Mouse (Mus musculus): ENCODE results near the gene Naip5. TPM values are rescaled to one million over a fixed set of nuclear protein-coding genes. Genes with fewer than 3 reads are reported as not detected.
"Not testable (repeated sequence)": the region's sequence is repeated elsewhere in the genome, so short reads cannot be mapped to it uniquely, and the experiment has no call there.

The Naip5 gene
- under 1 TPM; 0.12 to 0.24 TPM for total RNA-seq (2021)

DNA sequence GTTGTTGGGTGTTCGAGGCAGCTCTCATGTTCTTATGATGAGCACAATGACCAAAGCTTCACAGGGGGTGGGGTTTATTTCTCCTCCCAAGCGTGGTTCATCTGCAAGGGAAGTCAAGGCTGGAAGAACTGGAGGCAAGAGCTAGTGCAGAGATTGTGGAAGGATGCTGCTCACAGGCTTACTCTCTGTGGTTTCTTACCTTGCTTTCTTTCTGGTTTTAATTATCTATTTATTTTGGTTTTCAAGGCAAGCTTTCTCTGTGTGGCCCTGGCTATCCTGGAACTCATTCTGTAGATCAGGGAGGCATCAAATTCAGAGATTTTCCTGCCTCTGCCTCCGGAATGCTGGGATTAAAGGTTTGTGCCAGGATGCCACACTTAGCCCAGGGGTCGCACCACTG, at the start of gene Naip5:
Gene Naip5 (minus strand): TSS at position 101 of the 400 bp plus-strand sequence.
- DNase-seq; intact Hi-C loops (cut with DNase I): not testable (repeated sequence)

DNA sequence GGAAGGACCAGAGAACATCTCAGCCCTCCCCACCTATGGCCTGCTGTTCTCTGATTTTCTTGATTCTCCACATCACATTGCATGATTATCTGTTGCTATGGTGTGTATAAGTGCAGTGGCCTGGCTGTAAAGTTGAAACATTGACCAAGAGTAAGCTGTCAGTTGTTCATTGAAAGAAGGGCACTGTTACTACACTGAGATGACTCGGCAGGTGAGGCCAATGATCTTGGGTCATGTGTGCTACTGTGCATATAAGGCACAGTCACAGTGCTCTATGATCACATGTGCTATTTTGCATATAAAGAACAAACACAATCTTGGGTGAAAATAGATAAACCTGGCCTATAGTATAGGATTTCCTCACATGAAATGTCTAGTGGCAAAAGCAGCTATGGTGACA, 38.5 kb upstream of the Naip5 start:
- intact Hi-C loops (cut with DNase I): no loop called here
- no peak for DNase-seq

DNA sequence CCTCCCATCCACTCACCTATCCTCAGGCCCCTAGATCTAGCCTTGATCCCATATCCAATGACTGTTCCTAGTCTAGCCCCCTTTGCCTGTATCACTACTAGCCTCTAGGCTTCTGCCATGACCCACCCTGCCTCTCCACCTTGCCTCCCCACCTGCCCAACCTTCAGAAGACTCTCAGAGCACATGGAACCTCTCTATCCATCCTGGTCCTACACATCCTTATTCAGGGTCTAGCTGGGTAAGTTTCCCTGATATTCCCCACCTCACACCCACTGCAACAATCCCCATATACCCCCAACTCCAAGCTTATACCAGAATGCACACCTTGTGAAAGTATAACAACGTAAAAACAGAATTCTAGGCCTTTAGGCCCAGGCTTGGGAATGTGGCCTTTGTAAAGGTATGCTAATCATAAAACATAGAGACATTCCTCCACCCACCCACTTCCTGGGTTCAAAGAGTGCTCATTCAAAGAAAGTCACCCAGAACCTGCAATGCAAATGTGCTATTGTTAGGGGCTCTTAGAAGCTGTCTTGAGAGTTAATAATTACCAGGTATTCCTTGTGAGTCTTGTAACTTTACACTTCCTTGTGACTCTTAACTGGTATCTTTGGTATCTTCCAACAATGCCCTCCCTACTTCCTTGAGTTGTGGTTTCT, 25.5 kb upstream of the Naip5 start:
- intact Hi-C loops (cut with DNase I); DNase-seq: not testable (repeated sequence)

GRCm38 (mm10) chr13:100256996-100257395, 10.9 kb upstream of the Naip5 start:
- DNase-seq; intact Hi-C loops (cut with DNase I): not testable (repeated sequence)

DNA sequence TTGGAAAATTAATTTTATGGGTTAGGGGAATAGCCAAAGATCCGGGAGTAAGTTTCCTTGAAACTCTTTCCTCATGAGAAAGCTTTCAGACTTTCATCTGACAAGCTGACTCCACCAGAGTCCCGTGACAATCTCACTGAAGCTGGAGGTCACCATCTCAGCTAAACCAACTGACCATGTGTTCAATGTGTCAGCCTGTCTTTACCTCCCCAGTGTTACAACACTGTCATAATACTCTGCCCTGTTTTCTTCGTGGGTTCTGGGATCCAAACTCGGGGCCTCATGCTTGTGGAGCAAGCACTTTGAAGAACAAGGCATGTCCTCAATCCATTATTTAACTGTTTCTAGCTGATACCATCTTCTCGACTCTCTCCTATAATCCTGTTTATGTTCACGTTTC, 9.8 kb upstream of the Naip5 start:
- intact Hi-C loops (cut with DNase I); DNase-seq: not testable (repeated sequence)

GRCm38 (mm10) chr13:100251897-100252296, 5.8 kb upstream of the Naip5 start:
- intact Hi-C loops (cut with DNase I); DNase-seq: not testable (repeated sequence)

GRCm38 (mm10) chr13:100246896-100247519, 885 bp upstream of the Naip5 start:
- intact Hi-C loops (cut with DNase I); DNase-seq: not testable (repeated sequence)

DNA sequence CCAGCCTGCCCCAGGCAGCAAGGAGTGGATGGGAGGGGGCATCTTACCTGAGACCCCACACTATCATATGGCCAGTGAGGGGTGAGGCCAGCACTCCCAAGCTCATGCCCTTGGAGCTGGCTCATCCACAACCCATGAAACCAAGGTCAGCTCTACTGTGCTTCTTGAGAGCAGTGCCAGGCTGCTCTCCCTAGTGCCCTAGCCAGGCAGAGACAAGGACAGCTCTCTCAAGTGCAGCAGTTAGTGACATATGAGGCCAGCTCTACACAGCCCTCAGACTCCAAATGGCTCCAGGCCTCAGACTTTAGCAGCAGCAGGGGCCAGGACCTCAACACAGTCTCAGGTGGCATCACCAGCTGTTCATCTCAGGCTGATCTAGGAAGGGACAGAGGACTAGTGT, 2.4 kb downstream of the Naip5 start:
- intact Hi-C loops (cut with DNase I): no loop called here
- no peak for DNase-seq

DNA sequence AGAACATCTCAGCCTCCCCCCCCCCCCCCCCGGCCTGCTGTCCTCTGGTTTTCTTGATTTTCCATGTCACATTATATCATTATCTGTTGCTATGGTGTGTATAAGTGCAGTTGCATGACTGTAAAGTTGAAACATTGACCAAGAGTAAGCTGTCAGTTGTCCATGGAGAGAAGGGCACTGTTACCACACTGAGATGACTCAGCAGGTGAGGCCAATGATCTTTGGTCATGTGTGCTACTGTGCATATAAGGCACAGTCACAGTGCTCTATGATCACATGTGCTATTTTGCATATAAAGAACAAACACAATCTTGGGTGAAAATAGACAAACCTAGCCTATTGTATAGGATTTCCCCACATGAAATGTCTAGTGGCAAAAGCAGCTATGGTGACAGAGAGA, 32.4 kb downstream of the Naip5 start:
- intact Hi-C loops (cut with DNase I); DNase-seq: not testable (repeated sequence)

- intact Hi-C loops (cut with DNase I): no loop called here
- peak; percentile 2 for DNase-seq
Measured at GRCm38 (mm10) chr13:100210540-100210939, 35.6 kb downstream of the Naip5 start.

DNA sequence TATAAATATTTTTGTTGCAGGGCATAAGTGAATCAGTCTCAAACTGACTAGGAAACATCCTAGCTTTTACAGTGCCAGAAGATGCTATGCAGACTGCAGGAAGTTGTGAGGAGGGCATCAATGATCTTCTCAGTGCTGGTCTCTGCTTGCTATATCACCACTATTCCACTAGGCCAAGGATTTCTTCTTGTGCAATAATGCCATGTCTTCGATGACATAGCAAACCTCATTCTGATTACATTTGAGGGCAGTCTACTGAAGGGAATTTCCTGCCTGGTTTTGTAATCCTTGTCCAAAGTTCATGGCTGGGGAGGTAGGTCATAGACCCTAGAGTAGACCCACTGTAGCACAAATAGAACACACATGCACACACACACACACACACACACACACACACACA, 42.8 kb downstream of the Naip5 start:
- intact Hi-C loops (cut with DNase I): no loop called here
- no peak for DNase-seq

DNA sequence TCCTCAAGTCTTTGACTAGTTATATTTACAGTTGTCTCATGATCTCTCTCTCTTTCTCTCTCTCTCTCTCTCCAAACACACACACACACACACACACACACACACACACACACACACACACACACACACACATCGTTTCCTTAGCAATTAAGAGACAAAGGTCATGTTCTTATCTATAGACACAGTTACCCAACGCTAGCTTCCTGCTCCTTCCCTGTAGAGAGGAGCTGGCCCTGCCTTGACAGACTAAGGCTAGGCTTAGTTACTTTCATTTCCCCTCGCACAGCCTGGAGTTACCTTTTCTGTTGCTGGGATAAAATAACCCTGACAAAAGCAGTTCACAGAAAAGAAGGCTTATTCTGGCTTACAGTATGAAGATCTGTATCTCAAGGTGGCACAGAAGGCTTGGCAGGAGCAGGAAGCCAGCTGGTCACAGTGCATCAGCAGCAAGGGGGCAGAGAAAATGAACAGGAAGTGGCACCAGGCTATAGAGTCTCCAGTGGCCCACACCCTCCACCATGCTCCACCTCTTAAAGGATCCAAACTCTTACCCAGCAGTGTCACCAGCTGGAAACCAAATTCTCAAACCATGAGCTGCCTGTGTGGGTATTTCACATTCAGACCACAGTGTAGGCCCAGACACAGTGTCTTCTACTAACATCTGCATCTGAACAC, 44.3 kb downstream of the Naip5 start, which contains the start of gene Naip2:
Gene Naip2 (minus strand): TSS at position 434 of the 675 bp plus-strand sequence.
- DNase-seq; intact Hi-C loops (cut with DNase I): not testable (repeated sequence)

- no peak for DNase-seq
- intact Hi-C loops (cut with DNase I): no loop called here
Measured at GRCm38 (mm10) chr13:100200778-100201177, 45.3 kb downstream of the Naip5 start.

- DNase-seq: no peak
- intact Hi-C loops (cut with DNase I): no loop called here
Measured at GRCm38 (mm10) chr13:100195421-100195820, 50.7 kb downstream of the Naip5 start.

- intact Hi-C loops (cut with DNase I); DNase-seq: not testable (repeated sequence)
Measured at GRCm38 (mm10) chr13:100183111-100183510, 63.0 kb downstream of the Naip5 start.

GRCm38 (mm10) chr13:100174360-100174759, 71.8 kb downstream of the Naip5 start:
- peak; percentile 3 for DNase-seq
- intact Hi-C loops (cut with DNase I): not testable (repeated sequence)

GRCm38 (mm10) chr13:100166378-100166777, 79.7 kb downstream of the Naip5 start:
- DNase-seq; intact Hi-C loops (cut with DNase I): not testable (repeated sequence)

DNA sequence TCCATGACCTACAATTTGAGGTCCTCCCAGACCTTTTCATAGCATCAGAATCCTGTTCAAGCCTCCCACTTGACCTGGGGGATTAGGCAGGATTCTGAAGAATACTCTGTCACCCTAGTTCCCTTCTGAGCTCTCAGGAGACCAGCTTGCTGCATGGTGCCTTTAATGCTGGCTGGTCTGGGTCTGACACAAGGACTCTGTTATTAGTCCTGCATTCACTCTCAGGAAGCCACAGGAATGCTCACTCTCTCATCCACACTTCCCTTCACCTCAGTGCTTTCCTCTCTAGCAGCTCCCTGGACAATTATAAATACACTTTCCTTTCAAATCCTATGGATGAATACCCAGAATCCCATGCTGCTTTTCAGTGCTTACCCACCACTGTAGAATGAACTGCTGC, 83.7 kb downstream of the Naip5 start:
- intact Hi-C loops (cut with DNase I); DNase-seq: not testable (repeated sequence)
